Mouse (Mus musculus) erythroblast, embryonic 14.5 days (primary cell): ENCODE measurements around the gene Psma4.

Source experiments
- GATA1 ChIP-seq: IDR thresholded peaks from 2 replicates; pipeline ENCODE4 v1.6.1; 2012; ENCODE audit warnings: low read length, inconsistent platforms, mixed read lengths
- TAL1 ChIP-seq: IDR thresholded peaks from 3 replicates; pipeline ENCODE4 v1.6.1; 2012; ENCODE audit warnings: low read length, inconsistent platforms, mixed read lengths

GRCm38 (mm10) chr9:54919946-54920345 is 30.6 kb upstream of the Psma4 start:
- TF ChIP-seq TAL1 (no peak), GATA1 (no peak)
